Mouse (Mus musculus) liver, adult (tissue): Measurements from ENCODE around the gene Osbpl8.

Experiments
- GATA4 ChIP-seq: IDR thresholded peaks from 2 replicates; pipeline ENCODE4 v1.6.1; 2014; ENCODE audit warnings: mild to moderate bottlenecking, low read length; ENCODE audit not compliant: insufficient replicate concordance

Gene Osbpl8

GRCm38 (mm10) chr10:111297631-111298030 lies 133.1 kb downstream of the Osbpl8 start:
- TF ChIP-seq GATA4, result no peak

GRCm38 (mm10) chr10:111298140-111299098 lies 133.9 kb downstream of the Osbpl8 start, which contains the start of gene Bbs10:
TSS of gene Bbs10 (plus strand) at chr10:111298679.
- peak; percentile 46; the same call in 1 of the 2 replicates for TF ChIP-seq GATA4

- TF ChIP-seq GATA4, result no peak
Observed at GRCm38 (mm10) chr10:111299591-111299990, 135.0 kb downstream of the Osbpl8 start.

DNA sequence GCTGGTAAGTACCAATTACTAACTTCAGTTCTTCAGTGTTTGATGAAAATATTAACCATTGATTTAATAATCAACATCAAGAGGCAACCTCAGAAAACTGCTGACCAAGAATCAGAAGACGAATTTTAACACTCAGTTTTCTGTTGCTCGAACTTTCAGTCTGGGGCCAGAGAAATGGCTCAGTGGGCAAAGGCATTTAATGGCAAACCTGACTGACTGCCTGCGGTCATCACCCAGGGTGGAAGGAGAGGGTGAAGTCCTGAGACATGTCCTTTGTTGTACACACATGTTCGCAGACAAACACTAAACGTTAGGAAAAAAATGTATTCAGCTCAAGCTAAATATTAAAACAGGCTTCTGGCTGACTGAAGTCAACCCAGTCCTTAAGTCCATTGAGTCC lies 136.5 kb downstream of the Osbpl8 start:
- TF ChIP-seq GATA4, result no peak

DNA sequence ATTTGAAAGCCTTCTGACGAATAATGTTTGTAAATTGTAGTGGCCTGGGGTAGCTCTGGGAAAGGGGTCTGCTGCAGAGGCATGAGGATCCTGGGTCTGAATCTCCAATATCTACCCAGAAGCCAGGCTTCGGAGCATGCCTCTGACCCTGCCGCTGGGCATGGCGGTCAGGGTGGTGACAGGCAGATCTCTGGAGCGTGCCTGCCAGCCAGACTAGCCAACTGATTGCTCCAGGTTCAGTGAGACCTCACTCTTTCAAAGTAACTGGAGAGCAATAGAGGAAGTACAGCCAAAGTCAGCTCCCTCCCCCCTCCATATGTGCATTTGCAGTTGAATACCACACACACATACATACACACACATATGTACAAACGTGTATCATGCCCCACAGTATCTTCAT lies 137.9 kb downstream of the Osbpl8 start:
- no peak for TF ChIP-seq GATA4

GRCm38 (mm10) chr10:111308850-111309501 lies 144.4 kb downstream of the Osbpl8 start:
- no peak for TF ChIP-seq GATA4

DNA sequence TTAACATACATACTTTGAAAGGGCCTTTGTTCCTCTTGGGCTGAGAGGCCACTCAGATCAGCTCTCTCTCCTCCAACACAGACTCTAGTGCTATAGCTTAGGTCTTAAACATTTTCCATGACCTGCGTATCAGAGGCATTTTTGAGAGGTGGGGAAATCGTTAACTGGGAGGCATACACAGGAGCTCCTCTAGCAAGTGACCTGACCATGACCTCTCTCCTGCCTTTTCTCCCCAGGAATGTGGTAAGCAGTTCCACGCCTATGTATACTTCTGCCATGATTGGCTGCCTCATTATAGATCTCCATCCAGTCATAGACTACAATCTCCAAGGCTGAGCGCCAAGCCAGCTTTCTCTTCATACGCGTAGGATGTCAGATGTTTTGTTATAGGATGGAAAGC lies 148.7 kb downstream of the Osbpl8 start:
- no peak for TF ChIP-seq GATA4

- no peak for TF ChIP-seq GATA4
Observed at GRCm38 (mm10) chr10:111314636-111315395, 150.3 kb downstream of the Osbpl8 start.

GRCm38 (mm10) chr10:111315940-111316339 lies 151.4 kb downstream of the Osbpl8 start:
- TF ChIP-seq GATA4, result no peak

GRCm38 (mm10) chr10:111318021-111318420 lies 153.5 kb downstream of the Osbpl8 start:
- no peak for TF ChIP-seq GATA4

DNA sequence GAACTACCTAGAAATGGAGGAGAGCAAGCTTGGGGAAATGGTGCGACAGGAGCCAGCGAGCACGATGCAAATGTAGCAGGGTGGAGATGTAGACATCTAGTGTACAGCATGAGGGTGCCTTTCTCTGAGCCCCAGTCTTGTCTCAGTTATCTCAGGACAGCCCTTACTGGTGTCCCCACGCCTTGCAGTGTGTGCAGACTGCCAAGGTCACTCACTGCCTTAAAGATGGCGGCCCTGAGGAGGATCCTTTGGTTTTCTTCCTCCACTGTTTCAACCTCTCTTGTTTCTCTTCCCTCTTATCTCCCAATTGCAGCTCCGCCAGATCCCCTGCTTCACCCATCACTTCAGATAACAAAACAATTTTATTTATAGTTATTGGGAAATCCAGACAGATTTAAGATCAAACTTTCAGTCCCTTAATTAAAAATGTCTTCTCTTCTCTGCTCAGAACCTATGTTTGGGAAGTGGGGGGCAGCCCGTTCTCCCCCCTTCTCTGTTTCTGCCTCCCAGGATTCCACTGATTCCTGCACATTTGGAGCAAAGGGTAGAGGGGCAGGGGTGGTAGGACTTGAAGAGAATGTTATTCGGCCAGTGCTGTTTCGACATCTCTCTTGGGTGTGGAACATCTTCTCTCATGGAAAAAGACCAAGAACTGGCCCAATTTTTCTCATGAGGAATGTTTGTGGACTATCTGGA lies 154.4 kb downstream of the Osbpl8 start:
- TF ChIP-seq GATA4, result no peak

GRCm38 (mm10) chr10:111320579-111320978 lies 156.0 kb downstream of the Osbpl8 start:
- no peak for TF ChIP-seq GATA4

- TF ChIP-seq GATA4, result no peak
Observed at GRCm38 (mm10) chr10:111327957-111328356, 163.4 kb downstream of the Osbpl8 start.

DNA sequence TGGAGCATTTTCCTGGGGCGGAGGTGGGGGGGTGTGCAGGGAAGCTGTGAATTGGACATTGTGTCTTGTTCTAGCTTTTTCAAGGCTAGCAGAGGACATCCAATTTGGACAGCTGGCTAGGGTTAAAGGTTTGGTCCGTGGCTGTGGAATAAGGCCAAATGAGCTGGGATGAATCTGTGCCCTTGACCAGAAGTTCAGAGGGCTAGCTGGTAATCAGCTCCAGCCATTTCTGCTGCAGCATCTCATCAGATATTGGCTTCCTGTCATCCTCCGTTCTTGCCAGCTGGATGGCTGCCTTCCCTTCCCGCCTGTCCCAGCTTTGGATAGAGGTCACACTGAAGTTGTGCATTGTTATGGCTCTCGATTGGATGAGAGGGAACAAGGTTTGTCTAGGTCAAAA lies 164.8 kb downstream of the Osbpl8 start:
- TF ChIP-seq GATA4, result peak; percentile 97

- TF ChIP-seq GATA4, result no peak
Observed at GRCm38 (mm10) chr10:111334902-111335301, 170.3 kb downstream of the Osbpl8 start.
